Mouse (Mus musculus) kidney, adult 8-10 months (tissue): ENCODE data around the gene Egfem1.

ENCODE experiments used
- DNase-seq, 2 experiments: peaks; one replicate each; pipeline ENCODE4 v3.0.0; 2022

Egfem1 gene

GRCm38 (mm10) chr3:29609174-29609573 is 527.4 kb downstream of the Egfem1 start:
- no peak for DNase-seq

DNA sequence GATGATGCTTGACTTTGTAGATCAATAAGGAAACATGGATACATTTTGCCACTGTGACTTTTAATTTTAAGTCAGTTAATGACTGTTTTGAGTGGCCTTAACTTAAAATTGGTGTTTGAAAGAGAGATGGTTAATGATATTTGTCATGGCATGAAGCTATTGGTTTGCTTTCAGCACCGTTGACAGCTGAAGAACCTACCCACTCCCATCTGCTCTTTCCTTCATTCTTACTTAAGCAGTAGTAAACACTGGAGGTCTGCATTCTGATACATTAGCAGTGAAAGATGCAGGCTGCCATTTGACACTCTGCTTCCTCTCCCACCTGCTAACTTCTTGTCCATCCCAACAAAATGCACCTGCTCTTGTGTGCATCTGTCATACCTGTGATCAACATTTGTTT is 537.8 kb downstream of the Egfem1 start:
- DNase-seq, result no peak

DNA sequence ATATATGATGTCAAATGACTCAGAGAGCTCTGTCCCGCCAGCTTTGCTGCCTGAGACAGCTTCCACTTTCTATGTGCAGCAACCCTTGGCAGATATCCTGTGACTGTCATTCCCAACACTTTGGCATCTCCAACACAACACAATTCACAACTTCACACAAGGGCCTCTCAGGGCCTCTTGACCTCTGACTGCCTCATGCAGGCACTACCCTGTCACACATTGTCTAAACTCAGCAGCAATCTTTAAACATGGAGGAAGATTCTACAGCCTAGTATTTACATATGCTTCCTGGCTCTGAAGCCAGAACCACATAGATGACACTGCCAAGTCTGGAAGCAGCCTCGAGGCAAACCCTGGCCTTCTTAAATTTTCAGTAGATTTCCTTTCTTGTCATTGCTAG is 558.0 kb downstream of the Egfem1 start:
- no peak for DNase-seq

DNA sequence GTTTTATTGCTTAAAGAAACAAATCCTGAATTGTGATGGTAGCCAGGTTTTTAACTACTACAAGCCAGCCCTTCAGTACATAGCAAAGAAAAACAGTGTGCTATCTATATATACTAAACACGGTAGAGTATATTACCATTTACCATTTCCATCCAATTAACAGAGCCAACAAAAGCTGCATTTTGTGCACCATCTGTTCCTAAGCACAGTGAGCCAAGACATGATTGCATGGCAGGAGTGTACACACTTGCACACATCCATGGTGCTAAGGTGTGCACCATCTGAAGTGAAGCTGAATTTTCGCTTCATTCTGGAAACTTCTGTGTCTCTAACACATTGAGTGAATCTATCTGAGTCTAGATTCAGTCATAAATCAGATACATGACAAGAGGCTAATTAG is 585.0 kb downstream of the Egfem1 start:
- DNase-seq, result no peak

DNA sequence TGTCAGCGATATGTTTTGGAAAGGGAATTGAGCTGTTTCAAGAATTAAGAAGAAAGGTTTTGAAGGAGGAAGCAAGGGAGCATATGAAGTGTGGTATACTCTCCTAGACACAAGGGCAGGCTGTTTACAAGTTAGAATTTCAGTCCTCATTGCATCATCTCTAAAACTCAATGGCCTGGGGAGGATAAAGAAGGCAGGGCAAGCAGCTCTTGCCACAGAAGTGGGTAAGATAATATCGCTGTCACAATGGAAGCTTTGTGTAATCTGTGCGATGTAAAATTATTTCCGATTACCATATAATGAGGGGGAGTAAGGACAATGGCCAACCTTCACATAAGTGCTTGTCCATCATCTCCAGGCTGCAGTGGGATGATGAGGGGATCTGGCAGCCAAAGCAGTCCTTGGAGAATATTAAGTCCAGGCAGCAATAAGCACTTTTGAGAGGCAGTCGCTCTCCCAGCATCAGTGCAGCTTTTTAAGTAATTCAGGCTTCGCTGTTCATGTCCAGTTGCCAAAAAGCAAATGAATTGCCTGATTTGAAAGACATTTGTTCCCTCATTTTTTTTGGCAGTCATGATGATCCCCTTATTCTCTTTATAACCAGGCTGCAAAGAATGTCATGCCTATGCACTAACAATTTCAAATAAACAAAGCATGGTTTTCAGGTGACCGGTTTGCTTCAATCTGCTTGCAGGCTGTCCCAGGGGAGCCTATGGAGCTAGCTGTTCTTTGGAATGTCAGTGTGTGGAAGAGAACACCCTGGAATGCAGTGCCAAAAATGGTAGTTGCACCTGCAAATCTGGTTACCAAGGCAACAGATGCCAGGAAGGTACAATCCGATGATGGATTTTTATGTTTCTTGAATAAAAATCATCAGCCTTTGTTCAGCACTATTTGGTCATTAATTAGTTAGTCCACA is 607.8 kb downstream of the Egfem1 start:
- no peak for DNase-seq

DNA sequence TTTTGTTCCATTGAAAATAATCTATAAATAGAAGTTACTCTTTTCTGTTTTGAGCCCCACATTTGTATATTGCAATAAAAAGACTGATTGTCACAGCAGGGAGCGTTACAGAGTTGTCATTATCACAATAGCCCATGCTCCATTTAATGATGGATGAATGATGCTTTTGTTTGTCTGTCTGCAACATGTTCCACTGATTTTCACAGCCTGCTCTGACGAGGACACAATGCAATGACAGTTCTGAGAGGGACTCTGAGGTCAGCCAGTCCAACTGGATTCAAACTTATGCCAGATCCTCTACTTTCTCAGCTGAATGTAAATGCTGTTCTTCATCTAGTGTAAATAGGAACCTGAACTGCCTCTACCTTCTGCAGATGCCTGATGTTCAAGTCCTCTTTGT is 619.3 kb downstream of the Egfem1 start:
- no peak for DNase-seq

DNA sequence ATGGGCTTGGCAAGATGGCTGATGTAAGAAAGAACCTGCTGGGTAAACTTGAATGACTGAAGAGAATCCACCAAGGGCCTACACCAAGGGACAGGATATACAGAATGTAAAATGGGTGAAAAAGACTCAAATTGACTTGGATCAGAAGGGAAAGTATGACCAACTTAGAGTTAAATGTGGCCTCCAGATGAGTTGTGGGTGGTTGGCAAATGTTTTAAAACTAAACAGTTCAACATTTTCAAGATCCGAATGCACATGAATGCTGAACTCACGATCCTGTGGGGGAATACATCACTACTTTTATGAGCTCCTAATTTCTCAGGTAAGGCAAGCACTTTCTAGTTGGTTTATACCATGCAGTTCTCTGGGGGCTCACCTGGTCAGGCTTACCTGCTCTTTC is 625.0 kb downstream of the Egfem1 start:
- no peak for DNase-seq

GRCm38 (mm10) chr3:29707467-29707866 is 625.6 kb downstream of the Egfem1 start:
- no peak for DNase-seq

- DNase-seq, result peak in 1 of 2 experiments; percentile 3
Measured at GRCm38 (mm10) chr3:29726376-29726967, 644.6 kb downstream of the Egfem1 start.

GRCm38 (mm10) chr3:29730062-29730760 is 648.4 kb downstream of the Egfem1 start:
- peak; percentile 17 to 42 for DNase-seq

DNA sequence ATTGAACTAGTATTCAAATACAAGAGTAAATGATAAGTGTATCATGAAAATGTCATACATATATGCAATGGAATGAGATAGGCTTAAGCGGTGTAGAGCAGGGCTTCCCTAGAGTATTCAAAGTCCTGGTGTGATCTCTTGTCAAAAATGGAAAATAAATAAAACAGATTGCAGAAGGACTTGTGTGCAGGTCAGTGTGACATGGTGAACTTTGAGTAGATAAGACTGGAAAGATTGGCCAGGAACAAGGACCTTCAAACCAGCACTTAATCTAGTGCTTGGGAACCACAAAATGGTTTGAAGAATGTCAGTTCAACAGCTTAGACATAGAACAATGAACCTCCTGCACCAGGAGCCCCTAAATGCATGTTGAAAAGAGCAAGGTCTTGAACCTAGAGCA is 649.7 kb downstream of the Egfem1 start:
- DNase-seq, result no peak

- DNase-seq, result no peak
Measured at GRCm38 (mm10) chr3:29732626-29733025, 650.8 kb downstream of the Egfem1 start.

- DNase-seq, result no peak
Measured at GRCm38 (mm10) chr3:29734251-29734650, 652.4 kb downstream of the Egfem1 start.

DNA sequence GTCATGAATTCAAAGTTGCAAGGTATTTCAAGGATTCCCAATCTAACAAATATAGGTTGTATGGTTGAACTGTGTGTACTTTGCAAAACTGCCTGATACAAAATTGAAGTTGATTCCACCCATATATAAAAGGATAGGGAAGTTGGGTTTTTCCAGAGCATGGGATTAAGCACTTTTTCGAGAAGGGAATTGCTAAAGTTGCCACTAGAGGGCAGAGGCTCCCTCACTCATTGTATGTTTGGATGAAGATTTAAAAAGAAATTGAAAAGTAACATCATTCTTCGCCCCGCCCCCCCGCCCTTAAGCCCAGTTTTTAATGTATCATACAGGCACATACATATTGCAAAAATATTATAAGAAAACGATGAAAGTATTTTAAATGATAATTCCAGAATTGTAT is 657.5 kb downstream of the Egfem1 start:
- no peak for DNase-seq
